Mouse (Mus musculus) stomach, embryonic 15.5 days (tissue): ENCODE results near the gene Ehd2. TPM values are rescaled to one million over a fixed set of nuclear protein-coding genes. Genes with fewer than 3 reads are reported as not detected.

Experiments used
- ATAC-seq: fragments of 200-750 bp; cut with Nextera tagmentation; 2 replicates; pipeline ENCODE4 v1.8.0; 2017; ENCODE audit warnings: low read depth, moderate number of reproducible peaks, moderate TSS enrichment; ENCODE audit not compliant: insufficient read depth, low FRiP score
- H3K27ac ChIP-seq: fragments of 300-500 bp; sonication (generic); 2 replicates; pipeline ENCODE4 v1.5.1; 2015; ENCODE audit warnings: mild to moderate bottlenecking, inconsistent platforms
- H3K27me3 ChIP-seq: fragments of 300-500 bp; sonication (generic); replicated peaks from 2 replicates; pipeline ENCODE4 v1.6.1; 2015; ENCODE audit warnings: inconsistent platforms
- H3K36me3 ChIP-seq: fragments of 300-500 bp; sonication (generic); 2 replicates; pipeline ENCODE4 v1.6.1; 2015; ENCODE audit warnings: inconsistent platforms
- H3K4me1 ChIP-seq: fragments of 300-500 bp; sonication (generic); 2 replicates; pipeline ENCODE4 v1.6.1; 2015; ENCODE audit warnings: inconsistent platforms
- H3K4me2 ChIP-seq: fragments of 300-500 bp; sonication (generic); 2 replicates; pipeline ENCODE4 v1.6.1; 2015; ENCODE audit warnings: mild to moderate bottlenecking, inconsistent platforms
- H3K4me3 ChIP-seq: fragments of 300-500 bp; sonication (generic); replicated peaks from 2 replicates; pipeline ENCODE4 v1.5.1; 2015; ENCODE audit warnings: inconsistent platforms
- H3K9ac ChIP-seq: fragments of 300-500 bp; sonication (generic); 2 replicates; pipeline ENCODE4 v1.6.1; 2015; ENCODE audit warnings: inconsistent platforms
- H3K9me3 ChIP-seq: fragments of 300-500 bp; sonication (generic); 2 replicates; pipeline ENCODE4 v1.6.1; 2016; ENCODE audit warnings: inconsistent platforms
- WGBS: fragments of 180-500 bp; shearing (Covaris S2); methylation state at CpG from one replicate; pipeline ENCODE4 v1.1.7; 2015; 5-methylcytosine and 5-hydroxymethylcytosine counted together
- polyA plus RNA-seq: library from polyadenylated mRNA; unstranded; fragments of >200 nt; fragmentation: Nextera tagmentation; extraction: Ambion mirVana; gene quantifications from 2 replicates; pipeline ENCODE4 v1.2.1, GENCODE M21; 2015

The Ehd2 gene
- polyA plus RNA-seq, 1 experiment from 2014 or later = 49.6 TPM

GRCm38 (mm10) chr7:15972247-15972646 lies 4.9 kb upstream of the Ehd2 start:
- no peaks in the 10 kb centered on the region for H3K9me3 ChIP-seq
- peaks cover 35% of the 10 kb centered on the region for H3K36me3 ChIP-seq
- WGBS = 75% methylated on average over 25 of the region's 25 CpGs
- no peak overlapping the region for H3K4me3 ChIP-seq
- no peak overlapping the region for H3K4me2 ChIP-seq
- no peaks in the 10 kb centered on the region for H3K27me3 ChIP-seq
- no peak overlapping the region for H3K9ac ChIP-seq
- ATAC-seq = no peak
- H3K4me1 ChIP-seq = no peaks in the 10 kb centered on the region
- no peak overlapping the region for H3K27ac ChIP-seq

DNA sequence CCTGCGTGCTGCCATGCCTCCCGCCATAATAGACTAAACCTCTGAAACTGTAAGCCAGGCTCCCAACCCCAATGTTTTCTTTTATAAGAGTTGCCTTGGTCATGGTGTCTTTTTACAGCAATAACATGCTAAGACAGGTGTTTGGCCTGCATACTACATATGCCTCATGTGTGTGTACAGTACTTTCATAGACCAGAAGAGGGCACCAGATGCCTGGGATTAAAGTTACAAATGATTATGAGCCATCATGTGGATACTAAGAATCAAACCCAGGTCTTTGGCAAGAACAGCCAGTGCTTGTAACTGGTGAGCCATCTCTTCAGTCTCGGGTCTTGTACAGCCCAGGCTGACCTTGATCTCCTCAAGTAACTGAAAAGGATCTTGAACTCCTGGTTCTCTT lies 2.3 kb upstream of the Ehd2 start:
- no peak overlapping the region for H3K4me2 ChIP-seq
- H3K27ac ChIP-seq = no peak overlapping the region
- peaks cover 5% of the 10 kb centered on the region; the same call in 1 of the 2 replicates for H3K4me1 ChIP-seq
- H3K9ac ChIP-seq = no peak overlapping the region
- H3K27me3 ChIP-seq = no peaks in the 10 kb centered on the region
- H3K9me3 ChIP-seq = no peaks in the 10 kb centered on the region
- peaks cover 24% of the 10 kb centered on the region for H3K36me3 ChIP-seq
- WGBS = 82% methylated on average over 3 of the region's 3 CpGs
- no peak overlapping the region for H3K4me3 ChIP-seq
- no peak for ATAC-seq

DNA sequence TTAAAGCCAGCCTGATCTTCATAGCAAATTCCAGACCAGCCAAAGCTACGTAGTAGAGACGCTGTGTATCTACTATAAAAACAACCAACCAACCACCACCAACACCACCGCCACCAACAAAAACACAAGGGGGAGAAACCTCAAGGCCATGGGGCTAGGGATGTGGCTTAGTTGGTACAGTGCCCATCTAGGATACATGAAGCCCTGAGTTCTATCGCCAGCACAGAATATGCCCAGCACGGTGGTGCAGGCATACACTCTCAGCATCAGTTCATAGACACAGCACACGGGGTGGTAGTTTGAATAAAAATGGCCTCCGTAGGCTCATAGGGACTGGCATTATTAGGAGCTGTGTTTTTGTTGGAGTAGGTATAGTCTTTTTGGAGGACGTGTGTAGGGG lies 955 bp upstream of the Ehd2 start:
- 88% methylated on average over 8 of the region's 8 CpGs for WGBS
- H3K27me3 ChIP-seq = no peaks in the 10 kb centered on the region
- no peak overlapping the region for H3K9ac ChIP-seq
- no peak overlapping the region for H3K4me3 ChIP-seq
- H3K36me3 ChIP-seq = peaks cover 16% of the 10 kb centered on the region
- no peak overlapping the region for H3K4me2 ChIP-seq
- H3K9me3 ChIP-seq = no peaks in the 10 kb centered on the region
- ATAC-seq = no peak
- peaks cover 12% of the 10 kb centered on the region for H3K4me1 ChIP-seq
- no peak overlapping the region for H3K27ac ChIP-seq

- peak overlapping the region; percentile 58 for H3K4me3 ChIP-seq
- H3K27me3 ChIP-seq = no peaks in the 10 kb centered on the region
- peaks cover 29% of the 10 kb centered on the region for H3K4me1 ChIP-seq
- WGBS = 60% methylated on average over 3 of the region's 3 CpGs
- no peak overlapping the region for H3K9ac ChIP-seq
- ATAC-seq = no peak
- peak overlapping the region; percentile 57 for H3K4me2 ChIP-seq
- no peaks in the 10 kb centered on the region for H3K9me3 ChIP-seq
- no peak overlapping the region for H3K27ac ChIP-seq
- H3K36me3 ChIP-seq = 0 out of 2 replicates have a peak, but pooled peaks cover 3% of the 10 kb centered on the region
Measured at GRCm38 (mm10) chr7:15966489-15966888, 878 bp downstream of the Ehd2 start.

DNA sequence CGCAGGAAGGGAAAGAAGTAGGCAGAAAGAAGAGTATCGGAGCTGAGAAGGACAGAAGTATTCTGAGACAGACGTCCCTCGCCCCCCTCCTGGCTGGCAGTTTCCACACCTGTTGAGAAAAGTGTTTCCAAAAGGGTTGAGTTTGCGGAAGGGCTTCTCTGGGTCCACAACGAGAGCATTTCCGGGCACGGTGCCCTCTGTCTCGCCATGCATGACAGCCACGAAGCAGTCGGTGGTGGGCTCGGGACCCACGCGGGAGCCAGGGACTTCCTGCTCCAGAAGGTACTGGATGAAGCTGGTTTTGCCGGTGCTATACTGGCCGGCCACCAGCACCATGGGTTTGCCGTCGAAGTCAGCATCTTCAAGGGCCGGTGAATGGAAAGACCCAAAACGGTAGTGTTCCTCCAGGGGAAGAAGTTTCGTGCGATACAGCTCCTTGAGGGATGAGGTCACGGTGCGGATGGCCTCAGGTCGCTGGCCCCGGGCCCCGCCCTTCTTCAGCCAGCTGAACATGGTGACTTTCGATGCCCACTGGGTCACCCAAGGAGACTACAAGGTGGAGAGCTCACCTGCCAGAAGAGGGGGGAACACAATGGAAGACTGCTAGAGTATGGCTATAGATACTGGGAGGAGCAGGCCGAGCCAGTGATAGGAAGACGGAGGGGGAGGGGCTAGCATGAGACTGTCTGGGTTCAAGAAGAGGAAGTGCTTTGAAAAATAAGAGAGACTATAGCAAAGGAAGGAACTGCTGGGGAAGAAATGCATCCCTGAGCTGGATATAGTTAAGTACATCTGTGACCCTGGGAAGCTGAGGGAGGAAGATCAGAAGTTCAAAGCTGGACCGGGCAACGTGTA lies 3.3 kb downstream of the Ehd2 start:
- H3K27ac ChIP-seq = peak overlapping the region; percentile 94; the same call in 1 of the 2 replicates
- H3K9ac ChIP-seq = no peak overlapping the region
- 74% methylated on average over 32 of the region's 32 CpGs for WGBS

GRCm38 (mm10) chr7:15962311-15963288 lies 4.8 kb downstream of the Ehd2 start:
- ATAC-seq = peak; percentile 75
- H3K36me3 ChIP-seq = peaks cover 6% of the 10 kb centered on the region
- peak overlapping the region; percentile 48 for H3K4me2 ChIP-seq
- H3K9me3 ChIP-seq = no peaks in the 10 kb centered on the region
- peak overlapping the region; percentile 94 for H3K27ac ChIP-seq
- no peak overlapping the region for H3K9ac ChIP-seq
- 24% methylated on average over 12 of the region's 12 CpGs for WGBS
- H3K27me3 ChIP-seq = no peaks in the 10 kb centered on the region
- peak overlapping the region; percentile 12 for H3K4me3 ChIP-seq
- peaks cover 32% of the 10 kb centered on the region for H3K4me1 ChIP-seq

More for the DNA sequence above, 3.3 kb downstream of the Ehd2 start:
- Histone ChIP-seq H3K4me1 (peaks cover 32% of the 10 kb centered on the region), H3K4me2 (peak overlapping the region; percentile 24), H3K27me3 (no peaks in the 10 kb centered on the region), H3K4me3 (no peak overlapping the region), H3K36me3 (no peaks in the 10 kb centered on the region), H3K9me3 (no peaks in the 10 kb centered on the region)
- no peak for ATAC-seq

DNA sequence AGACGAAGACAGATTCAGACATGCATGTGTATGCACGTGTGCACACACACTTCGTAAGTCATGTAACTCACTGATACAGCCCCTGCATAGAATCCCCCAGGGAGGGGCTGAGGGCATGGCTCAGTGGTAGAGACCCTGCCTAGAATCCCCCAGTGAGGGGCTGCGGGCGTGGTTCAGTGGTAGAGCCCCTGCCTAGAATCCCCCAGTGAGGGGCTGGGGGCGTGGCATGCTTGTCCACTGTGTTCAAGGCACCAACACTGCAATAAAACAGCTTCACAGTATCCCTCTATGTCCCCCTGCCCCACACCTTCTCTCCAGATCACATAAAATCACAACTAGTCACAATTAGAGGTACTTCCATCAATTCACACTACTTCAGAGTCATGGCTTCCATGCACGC lies 5.6 kb downstream of the Ehd2 start:
- 85% methylated on average over 7 of the region's 7 CpGs for WGBS
- 0 out of 2 replicates have a peak, but pooled peaks cover 3% of the 10 kb centered on the region for H3K27me3 ChIP-seq
- no peak overlapping the region for H3K9ac ChIP-seq
- ATAC-seq = no peak
- H3K9me3 ChIP-seq = no peaks in the 10 kb centered on the region
- H3K36me3 ChIP-seq = peaks cover 11% of the 10 kb centered on the region
- peaks cover 32% of the 10 kb centered on the region for H3K4me1 ChIP-seq
- no peak overlapping the region for H3K4me3 ChIP-seq
- peak overlapping the region; percentile 94 for H3K27ac ChIP-seq
- H3K4me2 ChIP-seq = no peak overlapping the region

- WGBS = 47% methylated on average over 4 of the region's 4 CpGs
- no peaks in the 10 kb centered on the region for H3K9me3 ChIP-seq
- 0 out of 2 replicates have a peak, but pooled peaks cover 3% of the 10 kb centered on the region for H3K27me3 ChIP-seq
- no peak overlapping the region for H3K4me3 ChIP-seq
- no peak overlapping the region for H3K4me2 ChIP-seq
- peak overlapping the region; percentile 94; the same call in 1 of the 2 replicates for H3K27ac ChIP-seq
- no peak overlapping the region for H3K9ac ChIP-seq
- H3K36me3 ChIP-seq = peaks cover 11% of the 10 kb centered on the region
- peaks cover 32% of the 10 kb centered on the region for H3K4me1 ChIP-seq
- ATAC-seq = no peak
Measured at GRCm38 (mm10) chr7:15961239-15961638, 6.1 kb downstream of the Ehd2 start.

DNA sequence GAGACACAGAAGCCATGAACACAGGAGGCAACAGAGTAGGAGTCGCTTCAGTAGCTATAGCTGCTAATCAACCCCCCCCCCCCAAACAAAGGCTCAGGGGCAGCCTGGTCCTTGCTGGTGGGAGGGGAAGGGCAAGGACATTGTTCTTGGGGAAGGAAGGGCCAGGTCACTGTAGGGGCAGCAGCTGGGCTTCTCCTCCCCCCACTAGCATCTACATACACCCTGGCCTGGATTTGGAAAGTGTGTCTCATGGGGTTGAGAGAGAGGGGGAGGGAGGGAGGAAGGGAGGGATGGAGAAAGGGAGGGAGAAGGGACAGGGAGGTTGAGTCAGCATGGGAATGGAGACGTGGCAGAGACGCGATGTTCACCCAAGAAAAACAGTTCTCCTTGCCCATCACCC lies 6.7 kb downstream of the Ehd2 start:
- H3K4me1 ChIP-seq = peaks cover 32% of the 10 kb centered on the region
- no peak for ATAC-seq
- H3K9me3 ChIP-seq = no peaks in the 10 kb centered on the region
- no peak overlapping the region for H3K27ac ChIP-seq
- 47% methylated on average over 4 of the region's 4 CpGs for WGBS
- peaks cover 15% of the 10 kb centered on the region for H3K36me3 ChIP-seq
- no peak overlapping the region for H3K4me2 ChIP-seq
- H3K27me3 ChIP-seq = 0 out of 2 replicates have a peak, but pooled peaks cover 3% of the 10 kb centered on the region
- no peak overlapping the region for H3K4me3 ChIP-seq
- H3K9ac ChIP-seq = no peak overlapping the region

DNA sequence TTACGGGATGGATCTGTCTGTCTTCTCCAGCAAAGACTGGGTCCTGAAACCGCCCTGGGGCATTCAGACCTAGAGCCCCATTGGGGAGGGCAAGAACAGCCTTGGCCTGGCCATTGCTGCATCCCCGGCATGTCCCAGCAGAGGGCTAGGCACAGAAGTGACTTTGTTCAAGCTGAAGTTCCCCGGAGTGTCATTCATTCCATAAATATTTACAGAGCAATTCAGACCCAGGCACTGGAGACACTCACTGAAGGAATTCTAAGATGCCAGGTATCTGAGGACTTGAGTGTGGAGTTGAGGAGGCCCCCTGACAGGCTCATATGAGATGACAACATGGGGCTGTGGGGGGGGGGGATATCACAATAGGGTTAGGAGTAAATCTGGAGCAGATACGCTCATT lies 11.2 kb downstream of the Ehd2 start:
- Histone ChIP-seq H3K4me3 (no peak overlapping the region), H3K9me3 (no peaks in the 10 kb centered on the region), H3K9ac (no peak overlapping the region), H3K4me1 (peaks cover 7% of the 10 kb centered on the region; the same call in 1 of the 2 replicates), H3K36me3 (peaks cover 46% of the 10 kb centered on the region), H3K4me2 (no peak overlapping the region), H3K27me3 (0 out of 2 replicates have a peak, but pooled peaks cover 3% of the 10 kb centered on the region), H3K27ac (peak overlapping the region; percentile 18; the same call in 1 of the 2 replicates)
- no peak for ATAC-seq
- whole genome bisulfite sequencing = 61% methylated on average over 5 of the region's 5 CpGs

DNA sequence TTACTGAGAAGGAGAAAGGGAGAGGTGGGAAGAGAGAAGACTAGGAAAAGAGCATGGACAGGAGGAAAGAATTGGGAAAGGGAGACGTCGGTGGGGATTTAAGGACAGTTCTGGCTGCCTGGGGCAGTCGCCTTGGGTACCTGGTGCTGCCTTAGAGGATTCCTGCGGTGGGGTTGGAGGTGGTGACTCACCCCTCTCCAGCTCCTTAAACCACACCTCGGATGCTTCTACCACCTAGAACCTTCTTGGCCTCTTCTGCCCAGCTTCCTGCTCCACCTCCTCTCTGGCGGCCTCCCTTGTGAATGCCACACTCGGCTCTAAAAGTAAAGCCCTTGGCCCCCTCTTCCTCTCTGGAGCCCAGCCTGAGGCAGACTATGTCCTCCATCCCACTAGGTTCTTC lies 11.9 kb downstream of the Ehd2 start:
- Histone ChIP-seq H3K4me2 (peak overlapping the region; percentile 42), H3K27ac (peak overlapping the region; percentile 44; the same call in 1 of the 2 replicates), H3K36me3 (peaks cover 46% of the 10 kb centered on the region), H3K27me3 (0 out of 2 replicates have a peak, but pooled peaks cover 3% of the 10 kb centered on the region), H3K9ac (no peak overlapping the region), H3K4me3 (peak overlapping the region; percentile 17; the same call in 1 of the 2 replicates), H3K9me3 (no peaks in the 10 kb centered on the region), H3K4me1 (0 out of 2 replicates have a peak, but pooled peaks cover 6% of the 10 kb centered on the region)
- WGBS = 14% methylated on average over 7 of the region's 7 CpGs
- ATAC-seq = no peak
